Mouse (Mus musculus) adrenal gland, postnatal 14 days (tissue): ENCODE measurements around the gene Dlst. TPM values are rescaled to one million over a fixed set of nuclear protein-coding genes. Genes with fewer than 3 reads are reported as not detected.

Experiments used
- DNase-seq: peaks from one replicate; pipeline ENCODE4 v3.0.0; 2021; ENCODE audit warnings: mixed read lengths
- total RNA-seq: library from RNA; stranded (reverse); gene quantifications from 2 replicates; pipeline ENCODE4 v1.2.3, GENCODE M21; 2021

The Dlst gene
- total RNA-seq, 1 experiment from 2014 or later: 692 TPM

DNA sequence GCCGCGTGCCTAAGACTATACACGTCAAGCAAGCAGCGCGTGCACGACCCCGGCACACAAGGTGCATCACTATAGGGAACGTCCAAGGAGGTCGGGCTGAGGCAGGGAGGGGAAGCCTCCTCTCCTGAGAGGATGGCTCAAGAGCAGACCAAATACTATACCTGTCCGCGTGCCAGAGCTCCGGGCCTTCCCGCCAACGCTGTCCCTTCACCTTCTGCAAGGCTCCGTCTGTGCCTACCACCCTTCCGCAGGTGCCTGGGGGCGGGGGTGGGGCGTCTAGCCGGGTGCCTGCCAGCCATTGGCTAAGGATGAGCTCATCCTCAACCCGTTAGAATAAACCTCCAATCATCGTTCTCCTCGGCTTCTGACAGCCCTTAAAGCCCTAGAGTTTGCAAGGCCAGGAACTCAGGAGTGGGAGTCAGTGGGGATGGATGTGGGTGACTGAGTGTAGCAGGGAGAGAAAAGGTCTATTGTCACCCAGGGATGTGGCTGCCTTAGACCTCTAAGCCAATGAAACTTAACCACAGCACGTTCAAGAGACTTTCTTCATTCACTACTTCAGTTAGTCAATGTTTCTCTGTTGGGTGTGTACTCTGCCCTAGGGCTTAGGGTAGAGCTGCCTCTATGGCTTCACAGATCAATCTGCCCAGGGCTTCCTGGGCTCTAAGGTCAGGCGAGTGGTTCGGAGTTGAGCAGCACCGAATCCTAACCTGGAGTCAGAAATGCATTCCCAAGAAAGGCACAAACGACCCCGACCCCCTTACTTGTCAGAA, 40.6 kb downstream of the Dlst start, which contains the start of gene Rps6kl1:
TSS of gene Rps6kl1 (minus strand) at position 263 of the 773 bp plus-strand sequence.
- peak; percentile 70 for DNase-seq

DNA sequence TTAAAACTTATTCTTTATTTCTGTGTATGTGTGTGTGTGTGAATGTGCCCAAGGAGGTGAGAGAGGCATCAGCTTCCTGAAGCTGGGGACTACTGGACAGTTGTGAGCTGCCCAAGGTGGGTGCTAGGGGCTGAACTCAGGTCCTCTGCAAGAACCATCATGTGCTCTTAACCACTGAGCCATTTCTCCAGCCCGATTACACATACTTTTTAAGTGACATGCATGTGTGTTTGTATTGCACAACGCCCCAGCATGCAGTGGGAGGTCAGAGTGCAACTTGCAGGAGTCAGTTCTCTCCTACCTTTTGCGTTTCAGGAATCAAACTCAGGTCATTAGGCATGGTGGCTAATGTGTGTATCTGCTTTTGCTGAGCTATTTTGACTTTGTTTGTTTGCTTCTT, 42.4 kb downstream of the Dlst start:
- DNase-seq: no peak

GRCm38 (mm10) chr12:85156324-85156723, 45.7 kb downstream of the Dlst start:
- peak; percentile 44 for DNase-seq

GRCm38 (mm10) chr12:85157797-85158460, 47.3 kb downstream of the Dlst start:
- no peak for DNase-seq

GRCm38 (mm10) chr12:85158801-85159200, 48.2 kb downstream of the Dlst start:
- DNase-seq: no peak

GRCm38 (mm10) chr12:85159592-85159991, 49.0 kb downstream of the Dlst start:
- DNase-seq: no peak

DNA sequence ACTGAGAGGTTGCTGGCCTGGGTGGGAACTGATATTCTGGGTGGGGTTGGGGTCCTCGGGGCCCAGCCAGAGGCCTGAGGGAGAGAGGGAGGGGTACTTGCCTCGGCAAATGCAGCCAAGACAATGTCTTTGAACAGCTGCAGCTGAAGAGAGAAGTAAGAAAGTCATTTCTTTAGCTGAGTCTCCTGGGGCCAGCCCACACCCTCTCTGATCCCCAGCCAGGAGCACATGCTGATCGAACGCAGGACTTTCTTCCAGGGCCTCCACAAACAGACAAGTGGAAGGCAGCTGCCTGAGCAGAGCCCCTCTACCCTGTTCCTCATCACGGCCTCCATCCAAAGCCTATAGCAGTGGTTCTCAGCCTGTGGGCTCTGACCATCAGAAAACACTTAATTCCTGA, 54.4 kb downstream of the Dlst start:
- no peak for DNase-seq

- no peak for DNase-seq
These were observed 56.0 kb downstream of the Dlst start for GRCm38 (mm10) chr12:85166631-85167030.

- peak; percentile 93 for DNase-seq
These were observed 58.7 kb downstream of the Dlst start for GRCm38 (mm10) chr12:85169117-85169858.

DNA sequence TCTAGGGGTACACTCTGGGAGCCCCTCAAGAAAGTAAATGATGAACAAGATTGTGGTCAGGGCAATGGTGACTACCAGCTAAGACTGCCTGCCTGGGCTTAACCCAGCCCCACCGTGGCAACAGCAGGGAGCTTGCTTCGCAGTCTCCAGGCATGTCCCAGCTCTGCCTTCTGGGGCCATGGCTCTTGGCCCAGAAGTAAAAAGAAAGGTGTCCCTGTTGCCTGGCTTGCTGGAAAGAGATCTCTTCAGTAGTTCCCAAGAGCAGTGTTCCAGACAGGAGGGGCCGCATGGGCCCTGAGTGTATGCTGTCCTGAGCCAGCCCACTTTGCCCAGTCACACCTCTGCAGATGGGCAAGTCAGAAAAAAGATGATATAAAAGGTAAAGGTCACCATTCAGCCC, 59.2 kb downstream of the Dlst start:
- DNase-seq: peak; percentile 37

- DNase-seq: peak; percentile 65
These were observed 59.8 kb downstream of the Dlst start for GRCm38 (mm10) chr12:85170284-85170947.

- DNase-seq: no peak
These were observed 60.3 kb downstream of the Dlst start for GRCm38 (mm10) chr12:85170948-85171307.

DNA sequence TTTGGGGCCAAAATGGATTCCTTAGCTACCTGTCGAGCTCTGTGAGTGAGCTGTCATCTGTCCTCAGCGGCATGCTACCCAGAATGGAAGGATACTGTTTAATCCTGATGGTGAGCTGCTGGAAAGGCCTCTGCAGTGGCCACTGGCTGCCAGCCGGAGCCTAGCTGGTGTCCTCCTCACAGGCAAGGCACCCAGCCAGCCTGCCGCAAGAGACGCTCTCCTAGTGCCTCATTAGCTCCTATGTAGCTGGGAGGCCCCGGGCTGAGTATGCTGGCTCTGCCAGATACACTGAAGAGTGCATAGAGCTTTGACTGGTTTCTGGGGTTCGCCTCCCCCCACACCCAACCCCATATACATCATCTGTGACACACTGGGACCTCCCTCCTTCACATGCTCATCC, 63.4 kb downstream of the Dlst start:
- DNase-seq: no peak

GRCm38 (mm10) chr12:85175087-85175675, 64.5 kb downstream of the Dlst start:
- DNase-seq: no peak

GRCm38 (mm10) chr12:85175926-85176845, 65.6 kb downstream of the Dlst start:
- DNase-seq: peak; percentile 29

- peak; percentile 59 for DNase-seq
These were observed 66.4 kb downstream of the Dlst start for GRCm38 (mm10) chr12:85176846-85177523.

GRCm38 (mm10) chr12:85177740-85178239, 67.2 kb downstream of the Dlst start, which contains the start of gene Pgf:
Gene Pgf, minus strand, starts transcription at chr12:85177790.
- DNase-seq: no peak

- DNase-seq: no peak
These were observed 67.7 kb downstream of the Dlst start for GRCm38 (mm10) chr12:85178294-85178693.

- no peak for DNase-seq
These were observed 71.1 kb downstream of the Dlst start for GRCm38 (mm10) chr12:85181475-85182344.
